Mouse (Mus musculus) CH12.LX (cell line): Measurements from ENCODE around the gene Irak4. TPM values are rescaled to one million over a fixed set of nuclear protein-coding genes. Genes with fewer than 3 reads are reported as not detected.
A peak's percentile ranks its signal among the peaks of the same experiment; 100 is the strongest.

Experiments
- DNase-seq: peaks from one replicate; pipeline ENCODE4 v3.0.0-alpha.2; 2013; ENCODE audit errors: extremely low read depth
- H3K27ac ChIP-seq: 2 replicates; pipeline ENCODE4 v1.5.1; 2012; ENCODE audit warnings: low read depth, mild to moderate bottlenecking, control low read depth, moderate library complexity; ENCODE audit not compliant: insufficient read depth
- H3K27me3 ChIP-seq: replicated peaks from 2 replicates; pipeline ENCODE3; 2012; ENCODE audit warnings: inconsistent platforms
- H3K36me3 ChIP-seq, 2 experiments: replicated peaks in 1 of 2; 2 replicates each; pipeline versions ENCODE3 to v1.6.1; 2012; ENCODE audit warnings: inconsistent platforms in 1 of 2, low read length in 1 of 2, mild to moderate bottlenecking in 1 of 2, mixed read lengths in 1 of 2, moderate library complexity in 1 of 2; ENCODE audit not compliant: control insufficient read depth in 1 of 2, insufficient read depth in 1 of 2
- H3K4me1 ChIP-seq, 2 experiments: 2 replicates each; pipeline ENCODE4 v1.6.1; 2012; ENCODE audit warnings: inconsistent platforms in 1 of 2, moderate library complexity in 1 of 2; ENCODE audit not compliant: insufficient read depth in 2 of 2, control insufficient read depth in 1 of 2
- H3K4me2 ChIP-seq: 2 replicates; pipeline ENCODE4 v1.6.1; 2012; ENCODE audit warnings: low read depth, mild to moderate bottlenecking, control low read depth; ENCODE audit not compliant: poor library complexity, insufficient read depth, severe bottlenecking
- H3K4me3 ChIP-seq, 3 experiments: fragments of 150-350 bp in 1 of 3; sonication (generic) in 1 of 3; replicated peaks in 1 of 3; 2 replicates each; pipeline versions ENCODE3 to v1.5.1; 2011 to 2012; ENCODE audit warnings: low read depth in 2 of 3, low read length in 2 of 3, mild to moderate bottlenecking in 2 of 3, moderate library complexity in 2 of 3, control low read depth in 1 of 3, improper control_type of control experiment in 1 of 3, inconsistent platforms in 1 of 3, mixed read lengths in 1 of 3; ENCODE audit not compliant: poor library complexity in 1 of 3
- H3K79me2 ChIP-seq: replicated peaks from 2 replicates; pipeline ENCODE4 v1.6.1; 2012; ENCODE audit warnings: mild to moderate bottlenecking, moderate library complexity; ENCODE audit not compliant: control insufficient read depth, poor library complexity, insufficient read depth, severe bottlenecking; ENCODE audit errors: extremely low read depth
- H3K9ac ChIP-seq: 2 replicates; pipeline ENCODE4 v1.6.1; 2012; ENCODE audit warnings: low read depth, mild to moderate bottlenecking, control low read depth, moderate library complexity; ENCODE audit not compliant: insufficient read depth
- H3K9me3 ChIP-seq: replicated peaks from 2 replicates; pipeline ENCODE3; 2012; ENCODE audit warnings: low read length, inconsistent platforms, mixed read lengths
- BHLHE40 ChIP-seq: IDR thresholded peaks from 2 replicates; pipeline ENCODE4 v1.6.1; 2011; ENCODE audit warnings: mild to moderate bottlenecking, low read depth, low read length, improper control_type of control experiment
- CHD1 ChIP-seq: IDR thresholded peaks from 2 replicates; pipeline ENCODE4 v1.6.1; 2012; ENCODE audit warnings: low read depth, low read length, improper control_type of control experiment, inconsistent platforms
- CTCF ChIP-seq, 2 experiments: IDR thresholded peaks in 1 of 2; conservative IDR thresholded peaks in 1 of 2; 2 replicates each; pipeline ENCODE4 v1.5.1; 2011 to 2012; ENCODE audit warnings: low read depth in 2 of 2, low read length in 2 of 2, improper control_type of control experiment in 1 of 2, inconsistent platforms in 1 of 2, mild to moderate bottlenecking in 1 of 2, moderate library complexity in 1 of 2
- E2F4 ChIP-seq: IDR thresholded peaks from 2 replicates; pipeline ENCODE4 v1.6.1; 2011; ENCODE audit warnings: low read depth, low read length, improper control_type of control experiment; ENCODE audit not compliant: insufficient replicate concordance
- EP300 ChIP-seq: IDR thresholded peaks from 2 replicates; pipeline ENCODE4 v1.6.1; 2011; ENCODE audit warnings: low read length, improper control_type of control experiment
- IRF4 ChIP-seq: IDR thresholded peaks from 2 replicates; pipeline ENCODE4 v1.6.1; 2014; ENCODE audit warnings: low read depth, mild to moderate bottlenecking, inconsistent platforms, low read length, improper control_type of control experiment
- JUN ChIP-seq: IDR thresholded peaks from 2 replicates; pipeline ENCODE4 v1.6.1; 2011; ENCODE audit warnings: low read depth, mild to moderate bottlenecking, low read length, improper control_type of control experiment, moderate library complexity; ENCODE audit not compliant: insufficient read depth
- JUND ChIP-seq: conservative IDR thresholded peaks from 2 replicates; pipeline ENCODE4 v1.6.1; 2011; ENCODE audit warnings: low read depth, low read length, improper control_type of control experiment
- MAFK ChIP-seq: IDR thresholded peaks from 2 replicates; pipeline ENCODE4 v1.6.1; 2011; ENCODE audit warnings: low read length, improper control_type of control experiment; ENCODE audit not compliant: insufficient replicate concordance
- MAX ChIP-seq: IDR thresholded peaks from 2 replicates; pipeline ENCODE4 v1.6.1; 2011; ENCODE audit warnings: low read length, improper control_type of control experiment
- MAZ ChIP-seq: IDR thresholded peaks from 2 replicates; pipeline ENCODE4 v1.6.1; 2012; ENCODE audit warnings: low read depth, mild to moderate bottlenecking, inconsistent platforms, low read length, improper control_type of control experiment, moderate library complexity
- MEF2A ChIP-seq: IDR thresholded peaks from 2 replicates; pipeline ENCODE4 v1.6.1; 2014; ENCODE audit warnings: low read depth, mild to moderate bottlenecking, inconsistent platforms, low read length, improper control_type of control experiment, borderline replicate concordance
- MXI1 ChIP-seq: IDR thresholded peaks from 2 replicates; pipeline ENCODE4 v1.6.1; 2011; ENCODE audit warnings: mild to moderate bottlenecking, low read depth, low read length, improper control_type of control experiment
- NRF1 ChIP-seq: IDR thresholded peaks from 2 replicates; pipeline ENCODE4 v1.6.1; 2014; ENCODE audit warnings: low read depth, mild to moderate bottlenecking, inconsistent platforms, low read length, improper control_type of control experiment, moderate library complexity
- POLR2AphosphoS2 ChIP-seq: IDR thresholded peaks from 2 replicates; pipeline ENCODE4 v1.6.1; 2011; ENCODE audit warnings: low read depth, low read length, improper control_type of control experiment
- RAD21 ChIP-seq: IDR thresholded peaks from 2 replicates; pipeline ENCODE4 v1.6.1; 2011; ENCODE audit warnings: low read depth, mild to moderate bottlenecking, low read length, improper control_type of control experiment, moderate library complexity
- RCOR1 ChIP-seq: conservative IDR thresholded peaks from 2 replicates; pipeline ENCODE4 v1.6.1; 2012; ENCODE audit warnings: low read depth, mild to moderate bottlenecking, inconsistent platforms, low read length, improper control_type of control experiment
- SIN3A ChIP-seq: IDR thresholded peaks from 2 replicates; pipeline ENCODE4 v1.6.1; 2012; ENCODE audit warnings: low read length, improper control_type of control experiment, inconsistent platforms
- SMC3 ChIP-seq: IDR thresholded peaks from 2 replicates; pipeline ENCODE4 v1.6.1; 2011; ENCODE audit warnings: low read depth, low read length, improper control_type of control experiment
- TCF12 ChIP-seq: IDR thresholded peaks from 2 replicates; pipeline ENCODE4 v1.6.1; 2014; ENCODE audit warnings: low read depth, mild to moderate bottlenecking, inconsistent platforms, low read length, improper control_type of control experiment
- ZKSCAN1 ChIP-seq: IDR thresholded peaks from 2 replicates; pipeline ENCODE4 v1.6.1; 2012; ENCODE audit warnings: low read depth, inconsistent platforms, low read length, improper control_type of control experiment, borderline replicate concordance
- ZMIZ1 ChIP-seq: IDR thresholded peaks from 2 replicates; pipeline ENCODE4 v1.6.1; 2012; ENCODE audit warnings: low read depth, mild to moderate bottlenecking, inconsistent platforms, low read length, improper control_type of control experiment
- ZNF384 ChIP-seq: IDR thresholded peaks from 2 replicates; pipeline ENCODE4 v1.6.1; 2012; ENCODE audit warnings: low read depth, low read length, improper control_type of control experiment, inconsistent platforms
- dilution Hi-C: fragments of 300-500 bp; cut with MboI; formaldehyde crosslinking; loops from 2 replicates; pipeline ENCODE4 v1.14.3; 2020; ENCODE audit warnings: low sequenced_read_pairs; ENCODE audit not compliant: extremely low pct_unique_long_range_greater_than_20kb, extremely low pct_ligation_motif_present
- in situ Hi-C: fragments of 300-500 bp; cut with MboI; formaldehyde crosslinking; loops from 3 replicates; pipeline ENCODE4 v1.14.3; 2019; ENCODE audit warnings: low sequenced_read_pairs, low pct_ligation_motif_present, low pct_unique_long_range_greater_than_20kb, mixed read lengths
- polyA plus RNA-seq: library from polyadenylated mRNA; unstranded; fragments of >175 nt; gene quantifications from 2 replicates; pipeline ENCODE4 v1.2.1, GENCODE M21; 2012; ENCODE audit warnings: low read depth; ENCODE audit not compliant: insufficient read length
- total RNA-seq, 2 experiments: library from RNA; depleted of rRNA; stranded (reverse); fragments of 300-350 nt in 1 of 2; fragments of >200 nt in 1 of 2; gene quantifications; 2 replicates each; pipeline ENCODE4 v1.2.3; 2012 to 2014

The Irak4 gene
- total and polyA plus RNA-seq, 3 experiments, result 7.6 to 15.3 (median 14.4) TPM

DNA sequence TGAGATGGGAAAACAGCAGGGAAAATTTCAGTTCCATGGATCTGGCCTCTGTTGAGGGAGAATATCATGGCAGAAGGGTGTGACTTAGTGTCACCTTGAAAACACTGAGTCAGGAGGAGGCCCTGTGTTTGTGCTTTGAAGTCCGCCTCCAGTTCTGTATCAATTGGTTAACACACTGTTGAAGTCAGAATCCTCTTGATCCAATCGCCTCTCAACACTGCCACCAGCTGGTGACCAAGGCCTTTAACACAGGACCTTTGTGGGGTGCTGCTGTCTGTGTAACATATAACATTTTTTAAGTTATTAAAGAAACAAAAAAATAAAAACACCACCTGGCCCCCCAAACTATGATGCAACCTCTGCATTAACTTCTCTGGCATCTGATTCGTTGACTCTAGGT, 57.9 kb downstream of the Irak4 start:
- Histone ChIP-seq H3K9ac (no peak overlapping the region), H3K9me3 (no peaks in the 10 kb centered on the region), H3K27me3 (no peaks in the 10 kb centered on the region), H3K4me3 (no peak overlapping the region), H3K4me2 (no peak overlapping the region), H3K36me3 (no peaks in the 10 kb centered on the region), H3K79me2 (no peaks in the 10 kb centered on the region), H3K4me1 (peaks cover 7 to 31% of the 10 kb centered on the region in 2 experiments; a peak in 2 of 4 replicates), H3K27ac (no peak overlapping the region)
- in situ Hi-C loops, result no loop called here
- DNase-seq, result peak; percentile 70
- TF ChIP-seq MXI1 (no peak), SIN3A (no peak), RAD21 (peak; percentile 75), ZMIZ1 (no peak), RCOR1 (no peak), SMC3 (peak; percentile 73), EP300 (no peak), ZNF384 (no peak), MAFK (no peak), NRF1 (no peak), ZKSCAN1 (no peak), POLR2AphosphoS2 (no peak), E2F4 (no peak), MEF2A (no peak), JUN (no peak), CTCF (conservative IDR thresholded peaks at IDR 0.05 in 1 of 2, IDR thresholded peaks at IDR 0.05 in 1 of 2; ENCODE audit: low read depth in 2 of 2, low read length in 2 of 2) (peak in 1 of 2 experiments; percentile 82; a peak in 3 of 4 replicates), MAZ (no peak), BHLHE40 (no peak)
- dilution Hi-C loops, result no loop called here

DNA sequence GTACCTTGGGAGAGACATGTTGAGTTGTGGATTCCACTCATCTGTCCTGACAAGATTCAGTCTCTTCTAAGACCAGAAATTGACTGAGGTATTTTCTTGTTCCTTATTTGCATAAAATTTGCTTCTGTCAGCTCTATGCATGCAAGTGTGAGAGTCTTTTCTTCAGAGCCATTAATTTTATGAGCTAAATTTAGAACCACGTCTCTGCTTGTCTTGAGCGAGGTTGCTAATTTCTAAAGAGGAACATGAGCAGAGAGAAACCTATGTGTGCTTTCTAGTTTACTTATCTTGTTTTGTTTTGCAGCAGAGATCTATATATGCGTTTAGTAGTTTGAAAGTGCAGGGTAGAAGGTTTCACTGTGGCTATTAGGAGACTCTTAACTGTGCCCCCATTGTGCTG, 59.0 kb downstream of the Irak4 start:
- dilution Hi-C loops, result no loop called here
- DNase-seq, result no peak
- Histone ChIP-seq H3K9me3 (no peaks in the 10 kb centered on the region), H3K27ac (no peak overlapping the region), H3K36me3 (no peaks in the 10 kb centered on the region), H3K4me3 (no peak overlapping the region), H3K27me3 (no peaks in the 10 kb centered on the region), H3K4me1 (peaks cover 5 to 28% of the 10 kb centered on the region in 2 experiments; a peak in 2 of 4 replicates), H3K4me2 (peak overlapping the region; percentile 36; the same call in 1 of the 2 replicates), H3K79me2 (no peaks in the 10 kb centered on the region), H3K9ac (no peak overlapping the region)
- TF ChIP-seq MAX (no peak), MAFK (peak; percentile 35; the same call in 1 of the 2 replicates), TCF12 (no peak), IRF4 (0 out of 2 replicates have a peak, but pooled peaks have one; percentile 20), CHD1 (0 out of 2 replicates have a peak, but pooled peaks have one; percentile 23), EP300 (peak; percentile 43; the same call in 1 of the 2 replicates), MXI1 (no peak), BHLHE40 (peak; percentile 29; the same call in 1 of the 2 replicates), JUND (0 out of 2 replicates have a peak, but pooled peaks have one; percentile 29), NRF1 (no peak)
- in situ Hi-C loops, result no loop called here
